Mouse (Mus musculus): Measurements from ENCODE around the gene Ddit4. TPM values are rescaled to one million over a fixed set of nuclear protein-coding genes. Genes with fewer than 3 reads are reported as not detected.

Gene Ddit4
- total RNA-seq, 2 experiments from 2014 or later = 1.2 to 2.4 TPM

DNA sequence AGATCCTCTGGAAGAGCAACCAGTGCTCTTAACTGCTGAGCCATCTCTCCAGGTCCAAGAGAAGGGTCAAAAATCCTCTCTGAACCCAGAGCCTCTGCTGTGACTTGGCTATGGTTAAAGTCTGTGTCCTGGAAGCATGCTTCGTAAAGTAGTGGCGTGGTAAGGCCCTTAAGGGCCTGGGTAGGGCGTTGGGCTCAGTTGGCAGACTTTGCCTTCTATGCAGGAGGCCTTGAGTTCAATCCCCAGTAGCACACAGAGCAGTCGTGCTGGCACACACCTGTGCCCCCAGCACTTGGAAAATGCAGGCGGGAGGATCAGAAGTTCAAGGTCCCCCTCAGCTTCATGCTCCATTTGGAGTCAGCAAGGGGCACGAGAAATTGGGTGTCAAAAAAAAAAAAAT, 21.4 kb upstream of the Ddit4 start:
- no peak for ATAC-seq (ENCODE audit: poor library complexity, severe bottlenecking)

DNA sequence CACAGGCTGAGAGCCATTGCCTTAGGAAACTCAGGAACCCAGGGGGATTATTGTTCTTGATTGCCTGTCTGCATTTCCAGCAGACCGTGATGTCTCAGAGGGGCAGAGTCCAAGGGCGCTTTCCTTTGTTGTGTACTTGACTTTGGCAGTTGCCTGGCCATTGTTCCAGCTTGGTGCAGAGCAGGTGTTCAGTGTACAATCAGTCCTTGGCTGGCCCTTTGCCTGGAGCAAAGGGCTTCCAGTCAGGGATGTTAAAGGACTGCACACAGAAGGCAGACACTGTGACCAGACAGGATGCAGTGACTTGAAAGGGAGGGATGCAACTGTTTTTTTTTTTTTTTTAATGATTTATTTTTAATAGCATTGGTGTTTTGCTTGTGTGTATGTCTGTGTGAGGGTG, 20.9 kb upstream of the Ddit4 start:
- no peak for ATAC-seq (ENCODE audit: poor library complexity, severe bottlenecking)

DNA sequence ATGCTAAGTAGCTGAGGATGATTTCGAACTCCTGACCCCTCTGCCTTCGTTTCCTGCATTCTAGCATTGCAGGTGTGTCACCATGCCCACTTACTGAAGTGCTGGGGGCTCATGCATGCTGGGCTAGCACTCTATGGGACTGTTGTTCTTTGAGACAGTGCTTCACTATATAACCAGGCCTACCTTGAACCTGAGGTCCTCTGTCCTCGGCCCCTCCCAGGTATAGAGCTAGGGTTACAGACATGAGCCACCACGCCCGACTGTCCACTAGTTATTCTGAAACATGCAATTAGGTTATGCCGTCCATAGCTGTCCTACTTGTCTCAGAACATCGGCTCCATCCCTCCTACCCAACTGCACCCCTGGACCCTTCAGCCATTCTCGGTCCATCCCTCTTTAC, 20.2 kb upstream of the Ddit4 start:
- no peak for ATAC-seq (ENCODE audit: poor library complexity, severe bottlenecking)

DNA sequence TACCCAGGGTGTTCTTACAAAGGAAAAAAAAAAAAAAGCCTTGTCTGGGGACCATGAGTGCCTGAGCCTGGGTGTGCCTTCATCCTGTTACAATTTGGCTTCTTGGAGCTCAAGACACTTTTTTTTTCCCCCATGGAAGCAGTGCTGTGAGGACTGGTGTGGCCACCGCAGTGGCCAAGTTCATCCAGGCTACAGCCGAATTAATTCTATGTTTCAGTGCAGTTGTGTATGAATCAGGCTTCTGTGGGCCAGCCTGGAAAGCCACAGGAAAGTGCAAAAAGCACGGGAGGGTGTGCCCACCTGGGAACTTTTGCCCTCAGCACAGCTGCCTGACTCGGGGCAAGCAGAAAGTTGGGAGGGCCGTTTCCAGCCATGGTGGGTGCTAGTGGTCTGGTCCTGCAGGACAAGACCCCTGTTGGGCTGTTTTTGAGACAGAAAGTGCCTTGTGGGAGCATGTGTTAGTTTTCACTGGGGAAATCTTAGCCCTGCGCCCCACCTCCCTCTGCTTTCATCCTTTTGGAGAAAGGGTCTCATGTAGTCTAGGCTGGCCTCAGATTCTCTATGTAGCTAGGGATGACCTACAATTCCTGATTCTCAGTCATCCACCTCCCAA, 18.9 kb upstream of the Ddit4 start:
- ATAC-seq (ENCODE audit: poor library complexity, severe bottlenecking) = no peak

DNA sequence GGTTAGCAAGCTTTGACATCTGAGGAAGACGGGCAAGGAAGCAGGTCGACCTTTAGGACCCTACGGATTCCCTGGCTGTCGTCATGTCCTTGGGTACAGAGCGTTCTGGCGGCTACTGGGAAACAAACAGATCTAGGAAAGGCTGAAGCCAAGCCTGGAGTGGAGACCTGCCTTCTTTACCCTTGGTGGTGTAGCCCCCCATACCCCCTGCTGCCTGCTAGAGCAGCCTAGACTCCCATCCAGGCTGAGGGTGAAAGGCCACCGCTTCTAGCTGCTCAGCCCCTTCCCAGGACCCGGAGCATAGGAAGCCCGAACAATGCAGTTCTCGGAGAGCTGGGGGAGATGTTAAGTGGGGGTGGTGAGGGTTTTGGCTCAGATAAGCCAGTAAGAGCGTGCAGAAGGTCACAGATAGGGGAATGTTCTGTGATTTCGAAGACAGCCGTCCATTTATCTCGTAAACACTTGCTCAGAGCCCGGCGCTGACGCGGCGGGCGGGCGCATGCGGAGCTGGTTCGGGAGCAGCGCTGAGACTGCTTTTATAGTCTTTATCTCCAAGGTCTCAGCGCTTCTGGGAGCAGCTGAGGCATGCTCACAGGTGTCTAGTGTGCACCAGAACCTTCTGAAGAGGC, 18.3 kb upstream of the Ddit4 start:
- peak; percentile 33; the same call in 1 of the 2 replicates for ATAC-seq (ENCODE audit: poor library complexity, severe bottlenecking)

DNA sequence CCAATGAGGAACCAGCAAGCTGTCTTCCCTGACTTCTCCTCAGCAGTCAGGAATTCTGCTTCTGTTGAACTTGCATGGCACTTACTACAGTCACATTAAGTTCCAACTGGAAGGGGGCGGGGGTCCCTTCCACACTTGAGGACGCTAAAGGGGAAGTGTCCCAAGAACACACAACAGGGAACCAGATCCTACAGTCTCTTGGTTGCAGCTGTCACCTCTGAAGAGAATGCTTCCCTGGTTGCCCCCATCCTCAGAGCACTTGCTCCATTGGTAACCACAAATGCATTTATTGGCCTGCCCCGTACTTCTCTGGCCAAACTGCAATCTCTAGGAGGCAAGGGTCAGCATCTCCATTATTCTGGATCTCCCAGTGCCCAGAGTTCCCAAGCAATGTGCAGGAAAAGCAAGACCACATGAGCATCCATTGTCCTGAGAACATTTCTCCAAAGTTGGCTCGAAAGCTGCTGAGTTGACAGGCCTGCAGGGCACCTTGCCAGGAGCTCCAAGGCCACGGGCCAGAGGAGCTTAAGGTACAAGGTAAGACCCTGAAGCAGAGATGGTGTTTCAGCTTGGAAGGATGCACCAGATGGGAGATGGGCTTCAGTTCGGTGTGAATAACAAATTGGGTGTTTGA, 15.8 kb upstream of the Ddit4 start:
- ATAC-seq (ENCODE audit: poor library complexity, severe bottlenecking) = peak; percentile 44

DNA sequence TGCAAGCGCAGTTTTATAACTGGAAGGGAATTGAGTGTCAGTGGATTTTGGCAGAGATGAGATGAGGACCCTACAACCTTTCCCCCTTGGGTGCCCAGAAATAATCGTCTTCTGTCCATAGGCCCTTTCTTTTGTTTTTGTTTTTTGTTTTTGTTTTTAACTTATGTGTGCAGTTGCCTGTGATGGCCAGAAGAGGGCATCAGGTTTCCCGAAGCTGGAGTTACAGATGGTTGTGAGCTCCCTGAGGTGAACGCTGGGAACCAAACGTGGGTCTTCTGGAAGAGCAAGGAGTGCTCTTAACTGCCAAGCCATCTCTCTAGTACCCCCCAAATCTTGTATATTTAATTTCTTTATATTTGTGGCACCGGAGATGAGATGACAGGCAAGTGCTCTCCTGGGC, 15.1 kb upstream of the Ddit4 start:
- no peak for ATAC-seq (ENCODE audit: poor library complexity, severe bottlenecking)

DNA sequence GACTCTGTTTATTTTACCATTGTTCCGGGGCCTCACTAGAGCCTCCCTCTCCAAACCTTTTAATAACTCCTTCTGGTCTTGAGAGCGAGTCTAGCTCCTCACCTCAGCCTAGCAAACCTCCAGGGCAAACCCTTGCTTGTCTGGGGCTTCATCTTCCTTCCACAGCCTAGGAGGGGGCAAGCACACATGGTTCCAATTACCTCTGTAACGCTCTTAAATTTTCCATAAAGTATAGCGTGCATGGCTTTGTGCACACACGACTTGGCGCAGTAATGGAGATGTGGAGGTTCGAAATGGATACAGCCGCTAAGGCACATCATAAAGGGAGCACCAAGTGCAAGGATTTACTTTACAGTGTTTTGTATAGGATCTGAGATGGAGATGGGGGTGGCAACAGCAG, 14.2 kb upstream of the Ddit4 start:
- no peak for ATAC-seq (ENCODE audit: poor library complexity, severe bottlenecking)

DNA sequence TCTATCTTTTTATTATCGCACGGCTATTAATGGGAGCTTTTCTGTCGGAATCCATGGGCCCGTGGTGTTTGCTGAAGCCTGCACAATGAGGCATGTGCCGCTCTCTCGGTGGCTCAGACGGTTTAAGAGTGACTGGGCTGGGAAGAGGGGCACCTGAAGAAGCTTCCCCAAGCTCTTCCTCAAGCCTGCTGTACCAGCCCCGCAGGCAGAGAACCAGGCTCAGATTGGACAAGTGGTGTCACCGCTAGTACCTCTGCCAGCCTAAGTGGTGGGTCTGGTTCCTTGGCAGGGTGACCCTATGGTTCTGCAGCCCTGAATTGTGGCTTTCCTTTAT, 13.7 kb upstream of the Ddit4 start:
- ATAC-seq (ENCODE audit: poor library complexity, severe bottlenecking) = no peak

DNA sequence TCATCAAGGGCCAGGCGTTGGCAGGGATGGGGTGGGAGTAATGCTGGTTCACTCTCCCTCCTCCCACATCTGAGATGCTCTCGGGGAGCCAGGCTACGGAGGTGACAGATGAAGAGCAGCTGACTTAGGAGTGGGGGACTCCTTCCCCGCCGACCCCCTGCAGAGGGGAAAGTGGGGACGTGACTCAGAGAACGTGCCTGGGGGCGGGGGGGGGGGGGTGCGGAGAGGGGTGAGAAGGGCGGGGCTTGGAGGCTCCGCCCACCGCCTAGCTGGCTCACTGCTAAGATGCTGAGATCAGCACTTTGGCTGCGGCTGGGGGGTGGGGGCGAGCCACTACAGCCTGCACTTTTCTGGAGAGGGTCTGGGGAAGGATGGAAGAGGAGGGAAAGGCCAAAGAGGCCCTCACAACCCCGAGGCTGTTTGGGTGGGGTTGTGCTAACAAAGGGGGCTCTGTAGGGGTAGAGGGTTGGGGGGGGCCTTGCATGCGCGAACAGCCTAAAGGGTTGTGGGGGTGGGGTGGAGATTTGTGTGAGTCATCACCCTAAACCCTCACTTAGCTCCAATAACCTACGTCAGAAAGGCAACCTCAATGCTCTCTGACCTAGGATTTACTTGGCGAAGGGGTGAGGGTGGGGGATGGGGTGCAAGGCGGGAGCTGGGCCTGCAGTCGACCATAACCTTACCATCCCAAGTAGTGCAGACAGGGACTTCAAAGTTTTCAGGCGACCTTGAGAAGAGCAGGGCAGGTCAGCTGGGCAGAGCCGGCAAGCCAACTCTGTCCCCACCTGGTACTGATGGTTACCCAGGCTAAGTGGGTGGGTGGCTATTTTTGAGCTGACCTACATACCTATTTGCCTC, 13.1 kb upstream of the Ddit4 start:
- no peak for ATAC-seq (ENCODE audit: poor library complexity, severe bottlenecking)

DNA sequence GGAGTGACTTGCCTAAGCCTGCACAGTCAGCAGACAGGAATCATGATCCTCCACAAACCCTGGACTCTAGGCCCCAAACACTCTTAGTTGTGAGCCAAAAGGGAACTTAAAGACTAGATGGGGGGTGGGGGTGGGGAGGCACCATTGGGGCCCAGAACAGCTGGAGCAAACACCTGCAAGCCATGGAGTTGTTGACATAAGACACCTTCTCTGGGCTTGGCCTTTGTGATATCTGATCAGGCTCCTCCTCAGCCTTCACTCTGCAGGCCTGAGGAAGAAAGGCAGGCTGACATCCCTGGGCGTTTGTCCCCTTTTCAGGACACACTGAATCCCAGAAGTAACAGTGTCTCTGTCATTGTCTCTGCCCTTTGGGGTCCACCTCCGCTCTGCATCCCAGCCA, 12.0 kb upstream of the Ddit4 start:
- ATAC-seq (ENCODE audit: poor library complexity, severe bottlenecking) = no peak

DNA sequence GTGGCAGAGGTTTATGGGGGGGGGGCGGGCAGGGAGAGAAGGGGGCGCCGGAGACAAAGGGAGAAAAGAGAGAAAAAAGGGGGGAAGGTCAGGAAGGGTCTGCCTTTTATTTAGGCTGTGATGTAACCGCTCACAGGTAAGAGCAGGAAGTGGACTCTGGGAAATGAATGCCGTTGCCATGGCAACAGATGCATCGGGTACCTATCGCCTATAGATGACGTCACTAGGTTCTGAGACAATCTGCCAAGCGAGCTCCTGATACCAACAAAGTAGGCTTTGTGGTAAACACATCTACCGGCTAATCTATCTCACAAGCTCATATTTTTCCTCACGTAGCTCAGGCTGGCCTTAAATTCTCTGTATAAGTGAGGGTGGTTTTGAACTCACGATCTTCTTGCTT, 7.9 kb upstream of the Ddit4 start:
- no peak for ATAC-seq (ENCODE audit: poor library complexity, severe bottlenecking)

DNA sequence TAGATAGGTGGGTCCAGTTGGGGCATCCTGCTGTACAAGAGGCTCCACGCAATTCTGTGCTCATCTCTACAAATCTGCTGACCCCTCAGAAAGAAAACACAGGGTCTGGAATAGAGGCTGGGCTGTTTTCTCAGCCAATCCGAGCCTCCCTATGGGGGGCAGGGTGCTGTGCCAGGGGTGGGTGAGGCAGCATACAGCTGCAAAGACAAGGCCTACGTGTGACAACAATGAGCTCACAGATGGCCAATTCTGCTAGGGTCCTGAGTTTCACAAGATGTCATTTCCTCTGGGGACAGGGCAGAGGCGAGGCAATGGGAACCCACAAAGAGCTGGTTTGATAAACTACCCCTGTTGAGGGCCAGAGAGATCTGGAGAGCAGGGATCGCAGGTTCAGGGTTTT, 6.8 kb upstream of the Ddit4 start:
- no peak for ATAC-seq (ENCODE audit: poor library complexity, severe bottlenecking)

DNA sequence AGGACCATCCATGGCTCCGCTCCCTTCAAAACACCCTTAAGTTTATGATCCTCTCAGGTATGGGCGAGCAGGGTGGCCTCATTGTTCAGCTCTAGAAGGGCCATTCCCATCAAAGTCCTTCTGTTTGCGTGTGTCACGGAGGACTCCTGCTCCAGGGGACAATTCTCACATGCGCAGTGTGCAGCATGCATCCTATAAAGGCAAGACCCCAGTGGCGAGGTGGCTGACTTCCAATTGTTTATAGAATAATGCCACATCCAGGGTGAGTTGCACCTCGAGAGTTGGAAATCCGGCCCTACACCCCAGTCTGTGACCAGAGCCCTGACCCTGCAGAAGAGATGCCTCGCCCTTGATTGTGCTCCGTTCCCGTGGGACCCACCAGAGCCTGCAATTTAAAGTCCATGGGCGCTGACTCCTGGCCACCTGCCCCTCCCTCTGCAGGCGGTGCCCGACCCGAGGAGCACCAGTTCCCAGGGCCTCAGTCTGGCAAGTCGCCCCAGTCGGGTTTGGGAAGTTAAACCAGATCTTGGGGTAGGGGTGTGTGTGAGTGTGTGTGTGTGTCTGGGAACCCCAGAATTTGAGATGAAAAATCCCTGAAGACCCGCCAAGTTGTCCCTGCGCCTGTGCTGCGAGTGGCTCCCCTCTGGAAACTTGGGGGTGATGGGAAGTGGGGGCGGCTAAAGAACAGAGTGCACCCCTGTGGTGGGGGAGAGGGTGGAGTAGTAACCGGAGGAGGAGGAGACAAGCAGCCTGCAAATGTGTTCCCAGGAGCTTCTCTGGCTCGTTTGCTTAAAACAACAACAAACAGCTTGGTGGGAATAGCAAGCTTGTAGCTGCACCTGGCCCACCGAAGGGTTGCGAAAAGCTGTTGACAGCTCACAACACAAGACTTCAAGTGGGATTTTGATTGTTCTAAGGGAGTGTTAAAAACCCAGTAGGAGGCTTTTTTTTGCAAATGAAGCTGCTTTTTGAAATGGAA, 5.8 kb upstream of the Ddit4 start:
- no peak for ATAC-seq (ENCODE audit: poor library complexity, severe bottlenecking)

DNA sequence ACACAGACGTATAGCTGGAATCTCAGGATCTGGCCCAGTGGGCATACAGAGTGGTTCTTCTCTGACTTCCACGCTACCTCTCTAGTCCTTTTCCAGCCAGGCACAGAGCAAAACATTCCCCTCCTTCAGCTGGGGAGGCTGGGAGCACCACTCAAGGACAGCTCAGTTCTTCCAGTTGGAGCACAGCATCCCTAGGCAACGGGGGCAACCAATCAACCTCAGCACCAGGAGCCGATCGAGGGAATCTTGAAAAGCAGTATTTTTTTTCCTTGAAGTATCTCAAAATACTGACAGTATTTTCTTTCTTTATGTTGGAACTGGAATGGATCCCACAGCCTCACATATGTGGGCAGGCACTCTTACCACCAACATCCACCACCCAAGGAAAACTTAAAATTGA, 5.0 kb upstream of the Ddit4 start:
- ATAC-seq (ENCODE audit: poor library complexity, severe bottlenecking) = no peak

DNA sequence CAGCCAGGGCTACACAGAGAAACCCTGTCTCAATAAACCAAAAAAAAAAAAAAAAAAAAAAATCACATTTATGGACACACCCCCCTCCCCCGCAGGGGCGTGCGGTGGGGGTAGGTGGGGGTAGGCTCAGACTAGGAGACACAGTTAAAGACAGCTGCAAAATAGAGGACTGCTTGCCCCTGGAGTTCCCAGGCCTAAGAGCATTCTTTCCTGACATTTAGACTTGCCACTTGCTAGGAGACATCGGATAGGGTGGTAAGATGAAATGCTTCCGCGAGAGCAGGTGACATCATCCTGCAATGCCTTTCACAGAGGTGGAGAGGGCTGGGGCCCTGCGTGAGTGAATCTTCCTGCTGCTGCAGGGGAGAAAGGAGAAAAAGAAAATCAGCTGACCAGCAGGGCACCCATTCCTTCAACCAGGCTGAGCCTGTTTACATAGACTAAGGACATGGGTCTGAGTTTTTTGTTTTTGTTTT, 2.0 kb upstream of the Ddit4 start:
- no peak for ATAC-seq (ENCODE audit: poor library complexity, severe bottlenecking)

DNA sequence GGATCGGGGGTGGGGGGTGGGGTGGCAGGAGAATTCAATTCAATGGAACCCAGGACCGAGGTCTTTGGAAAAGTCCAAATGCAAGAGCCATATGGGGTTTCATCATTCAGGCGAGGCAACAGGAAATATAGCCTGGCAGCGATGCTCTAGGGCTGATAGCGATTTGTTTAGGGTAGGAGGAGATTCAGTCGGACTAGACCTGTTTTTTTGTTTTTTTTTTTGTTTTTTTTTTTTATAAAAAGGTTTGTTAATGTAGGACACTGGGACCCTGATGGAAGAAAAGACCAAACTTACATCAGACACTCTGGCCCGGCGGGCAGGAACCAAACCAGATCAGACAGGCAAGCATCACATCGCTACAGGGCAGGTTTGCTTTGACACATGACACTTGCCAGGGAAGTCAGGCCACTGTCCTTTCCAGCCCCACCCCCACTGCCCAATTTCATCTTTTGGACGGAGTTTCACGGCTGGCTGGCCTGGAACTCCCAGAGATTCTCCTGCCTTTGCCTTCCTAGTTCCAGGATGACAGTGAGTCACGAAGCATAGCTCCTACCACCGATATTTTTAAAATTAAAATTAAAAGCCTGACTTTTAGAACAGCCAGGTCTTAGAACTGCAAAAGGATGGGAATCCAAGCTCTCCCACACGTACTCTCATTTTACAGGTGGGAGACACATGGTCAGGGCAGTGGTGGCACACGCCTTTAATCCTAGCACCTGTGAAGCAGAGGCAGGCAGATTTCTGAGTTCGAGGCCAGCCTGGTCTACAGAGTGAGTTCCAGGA, 1.3 kb upstream of the Ddit4 start:
- ATAC-seq (ENCODE audit: poor library complexity, severe bottlenecking) = no peak

DNA sequence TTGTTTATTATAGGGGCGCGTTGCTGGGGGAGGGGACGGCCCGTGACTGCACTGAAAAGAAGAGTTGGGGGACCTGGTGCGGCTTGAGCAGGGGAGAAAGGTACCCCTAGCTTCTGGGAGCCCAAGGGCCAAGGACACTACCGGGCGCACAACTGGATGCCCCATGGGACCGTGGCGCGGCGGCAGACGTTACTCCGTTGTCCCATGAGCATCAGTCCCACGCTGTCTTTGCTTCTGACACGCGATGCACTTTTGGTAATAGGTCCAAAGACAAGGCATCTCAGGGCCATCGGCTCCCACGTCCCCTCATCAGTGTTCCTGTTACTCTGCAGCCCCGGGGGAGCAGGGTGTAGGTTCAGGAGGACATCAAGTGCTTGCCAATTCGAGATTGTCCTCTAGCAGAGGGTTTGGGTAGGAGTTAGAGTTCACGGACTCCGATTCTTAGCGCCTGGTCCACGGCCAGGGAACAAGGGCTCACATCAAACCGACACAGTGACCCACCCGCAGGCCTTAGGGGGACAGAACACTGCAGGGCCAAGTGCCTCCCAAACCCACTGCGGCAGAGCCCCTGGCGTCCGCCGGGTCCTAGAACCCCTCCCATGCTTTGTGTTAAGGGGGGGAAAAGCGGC, 632 bp upstream of the Ddit4 start:
- ATAC-seq (ENCODE audit: poor library complexity, severe bottlenecking) = peak; percentile 14

DNA sequence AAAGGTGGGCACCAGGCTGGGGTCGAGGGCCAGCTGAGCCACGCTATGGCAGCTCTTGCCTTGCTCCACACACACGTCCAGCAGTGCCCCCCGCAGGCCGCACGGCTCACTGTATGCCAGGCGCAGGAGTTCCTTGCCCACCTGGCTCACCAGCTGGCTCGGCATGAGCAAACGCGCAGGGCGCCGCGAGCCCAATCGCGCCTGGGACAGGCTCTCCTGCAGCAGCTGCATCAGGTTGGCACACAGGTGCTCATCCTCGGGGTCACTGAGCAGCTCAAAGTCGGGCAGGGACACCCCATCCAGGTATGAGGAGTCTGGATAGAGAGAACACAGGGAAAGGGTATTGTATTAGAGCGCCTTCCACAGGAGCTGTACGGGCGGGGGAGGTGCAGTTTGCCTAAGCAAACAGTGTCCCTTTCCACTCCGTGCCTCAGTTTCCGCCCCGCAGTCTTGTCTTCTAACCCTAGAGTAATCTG, 880 bp downstream of the Ddit4 start:
- peak; percentile 50 for ATAC-seq (ENCODE audit: poor library complexity, severe bottlenecking)

All from megakaryocyte, adult 5-6 weeks (primary cell).